Mouse (Mus musculus) midbrain, embryonic 16.5 days (tissue): Measurements from ENCODE around the gene Rad51b. TPM values are rescaled to one million over a fixed set of nuclear protein-coding genes. Genes with fewer than 3 reads are reported as not detected.

ENCODE experiments used
- ATAC-seq: fragments of 200-750 bp; cut with Nextera tagmentation; 2 replicates; pipeline ENCODE4 v1.8.0; 2017; ENCODE audit warnings: moderate TSS enrichment
- H3K27ac ChIP-seq: fragments of 300-500 bp; sonication (generic); 2 replicates; pipeline ENCODE4 v1.5.1; 2014; ENCODE audit warnings: mild to moderate bottlenecking, low read length, mixed read lengths
- H3K27me3 ChIP-seq: fragments of 300-500 bp; sonication (generic); 2 replicates; pipeline ENCODE4 v1.6.1; 2014; ENCODE audit warnings: low read depth, low read length, mixed read lengths; ENCODE audit not compliant: control insufficient read depth, insufficient read depth
- H3K36me3 ChIP-seq: fragments of 300-500 bp; sonication (generic); 2 replicates; pipeline ENCODE4 v1.6.1; 2014; ENCODE audit warnings: mild to moderate bottlenecking, low read length, moderate library complexity, mixed read lengths; ENCODE audit not compliant: control insufficient read depth, insufficient read depth
- H3K4me1 ChIP-seq: fragments of 300-500 bp; sonication (generic); 2 replicates; pipeline ENCODE4 v1.6.1; 2014; ENCODE audit warnings: mild to moderate bottlenecking, low read length, mixed read lengths; ENCODE audit not compliant: control insufficient read depth, insufficient read depth
- H3K4me2 ChIP-seq: fragments of 300-500 bp; sonication (generic); 2 replicates; pipeline ENCODE4 v1.6.1; 2014; ENCODE audit warnings: mild to moderate bottlenecking, low read length, mixed read lengths
- H3K4me3 ChIP-seq: fragments of 300-500 bp; sonication (generic); 2 replicates; pipeline ENCODE4 v1.5.1; 2014; ENCODE audit warnings: low read depth, mild to moderate bottlenecking, low read length, moderate library complexity, mixed read lengths
- H3K9ac ChIP-seq: fragments of 300-500 bp; sonication (generic); 2 replicates; pipeline ENCODE4 v1.6.1; 2014; ENCODE audit warnings: low read depth, low read length, mixed read lengths
- H3K9me3 ChIP-seq: fragments of 300-500 bp; sonication (generic); replicated peaks from 2 replicates; pipeline ENCODE4 v1.6.1; 2014; ENCODE audit warnings: mild to moderate bottlenecking, low read length, mixed read lengths; ENCODE audit not compliant: control insufficient read depth, poor library complexity, severe bottlenecking
- WGBS: fragments of 180-500 bp; shearing (Covaris S2); extraction: QIAGEN DNeasy Blood & Tissue Kit; methylation state at CpG from one replicate; pipeline ENCODE4 v1.1.7; 2014; 5-methylcytosine and 5-hydroxymethylcytosine counted together
- polyA plus RNA-seq: library from polyadenylated mRNA; unstranded; fragments of >200 nt; fragmentation: Nextera tagmentation; extraction: Ambion mirVana; gene quantifications from 2 replicates; pipeline ENCODE4 v1.2.1, GENCODE M21; 2015

The Rad51b gene
- polyA plus RNA-seq, 1 experiment from 2014 or later, result 1.5 TPM

DNA sequence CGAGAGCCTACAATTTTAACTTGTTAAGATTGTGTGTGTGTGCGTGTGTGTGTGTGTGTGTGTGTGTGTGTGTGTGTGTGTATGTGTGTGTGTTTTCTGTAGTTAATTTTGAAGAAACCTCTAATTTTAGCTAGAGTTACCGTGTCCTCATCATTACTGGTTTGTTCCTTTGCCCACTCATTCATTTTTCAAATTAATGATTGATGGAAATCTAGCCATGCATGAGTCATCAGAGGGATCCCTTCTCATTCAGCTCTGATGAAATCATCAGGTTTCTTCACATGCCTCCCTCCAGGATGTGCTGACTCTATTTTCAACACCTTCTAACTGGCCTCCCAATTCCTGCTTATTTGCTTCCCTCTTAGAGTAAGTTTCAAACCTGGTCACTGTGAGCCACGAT lies 263.8 kb downstream of the Rad51b start:
- H3K9me3 ChIP-seq, result no peaks in the 10 kb centered on the region
- 91% methylated on average over 4 of the region's 4 CpGs for WGBS
- H3K9ac ChIP-seq, result no peak overlapping the region
- no peaks in the 10 kb centered on the region for H3K36me3 ChIP-seq
- H3K4me3 ChIP-seq, result no peak overlapping the region
- H3K27me3 ChIP-seq, result no peaks in the 10 kb centered on the region
- H3K27ac ChIP-seq, result no peak overlapping the region
- H3K4me2 ChIP-seq, result no peak overlapping the region
- no peaks in the 10 kb centered on the region for H3K4me1 ChIP-seq
- no peak for ATAC-seq

DNA sequence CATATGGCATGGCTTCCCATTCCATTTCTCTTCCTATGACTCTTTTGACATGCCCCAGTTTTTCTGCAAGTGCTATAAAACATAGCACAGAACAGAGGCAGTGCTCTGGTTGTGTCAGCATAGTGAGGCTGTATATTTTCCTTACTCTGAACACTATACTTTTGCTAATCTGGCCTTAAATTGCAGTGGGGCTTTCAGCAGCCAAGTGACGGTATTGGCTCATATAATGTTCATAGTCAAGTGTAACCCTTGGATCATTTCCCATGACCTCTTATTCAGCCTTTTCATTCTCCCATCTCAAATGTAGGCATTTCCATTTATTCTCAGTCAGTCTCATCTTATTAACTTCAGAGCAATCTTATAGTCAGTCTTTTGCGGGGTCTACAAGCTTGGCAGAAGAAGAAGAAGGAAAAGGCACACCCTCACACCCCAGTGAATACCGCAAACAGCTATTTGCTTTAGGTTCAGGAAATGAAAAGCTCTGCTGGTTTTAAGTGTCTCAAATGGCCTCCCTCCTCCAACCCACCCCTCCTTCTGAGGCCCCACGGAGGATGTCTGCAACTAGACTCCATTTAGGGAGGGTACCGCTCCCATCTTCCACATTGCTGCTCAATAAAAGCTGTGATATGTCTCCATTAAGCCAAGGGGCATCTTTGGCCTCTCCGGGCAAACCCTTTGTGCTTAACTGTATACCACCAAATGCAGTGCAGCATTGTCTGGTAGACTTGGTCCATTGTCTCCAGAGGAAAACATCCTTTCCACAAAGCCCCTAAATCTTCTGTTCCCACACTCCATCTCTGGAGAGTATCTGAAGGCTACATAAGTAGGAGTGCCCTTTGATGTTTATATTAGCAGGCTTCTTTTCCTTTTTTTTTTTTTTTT lies 277.3 kb downstream of the Rad51b start:
- 48% methylated on average over 6 of the region's 6 CpGs for WGBS

DNA sequence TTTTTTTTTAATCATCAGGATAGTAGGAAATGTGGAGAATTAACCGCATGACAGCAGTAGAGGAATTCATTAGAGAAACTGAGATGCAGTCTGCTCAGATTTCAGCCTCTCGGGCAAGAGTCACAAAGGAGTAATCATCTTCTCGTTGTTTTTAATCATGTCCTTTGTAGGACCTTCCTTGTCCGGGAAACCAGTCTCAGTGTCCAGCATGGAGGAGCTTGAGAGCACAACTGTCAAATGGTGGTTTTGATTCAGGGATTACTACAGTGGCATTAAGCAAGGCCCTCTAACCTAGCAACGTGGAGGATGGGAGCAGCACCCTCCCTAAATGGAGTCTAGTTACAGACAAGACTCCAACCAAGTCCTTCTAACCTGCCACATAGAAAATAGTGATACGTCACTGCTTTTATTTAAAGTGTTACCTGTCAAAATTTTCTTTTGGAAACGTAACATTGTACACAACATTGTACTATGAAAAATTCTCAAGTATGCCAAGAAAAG lies 278.0 kb downstream of the Rad51b start:
- 55% methylated on average over 7 of the region's 7 CpGs for WGBS
- ATAC-seq, result no peak
- no peak overlapping the region for H3K27ac ChIP-seq

More for the DNA sequence above, 277.3 kb downstream of the Rad51b start:
- no peak for ATAC-seq
- H3K27me3 ChIP-seq, result no peaks in the 10 kb centered on the region
- H3K4me1 ChIP-seq, result no peaks in the 10 kb centered on the region
- peaks cover 5% of the 10 kb centered on the region; the same call in 1 of the 2 replicates for H3K9me3 ChIP-seq
- H3K9ac ChIP-seq, result no peak overlapping the region
- no peak overlapping the region for H3K27ac ChIP-seq
- no peak overlapping the region for H3K4me2 ChIP-seq
- H3K4me3 ChIP-seq, result no peak overlapping the region
- no peaks in the 10 kb centered on the region for H3K36me3 ChIP-seq

DNA sequence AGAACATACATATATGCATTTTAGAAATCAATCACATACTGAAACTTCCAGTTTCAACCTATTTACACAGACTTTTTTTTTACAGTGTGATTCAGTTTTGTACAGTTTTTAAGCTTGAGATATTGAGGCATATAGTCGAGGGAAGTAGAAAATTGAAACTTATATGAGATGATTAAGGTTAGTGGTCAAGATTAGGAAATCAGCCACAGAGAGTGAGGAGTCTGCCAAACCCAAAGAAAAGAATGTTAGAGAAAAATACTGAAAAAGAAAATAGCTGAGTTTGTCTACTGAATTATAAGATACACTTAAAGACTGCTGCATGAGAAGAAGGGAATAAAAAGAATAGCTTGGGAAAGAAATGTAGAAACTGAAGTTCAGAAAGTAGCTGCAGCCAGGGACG lies 280.4 kb downstream of the Rad51b start:
- no peak overlapping the region for H3K4me2 ChIP-seq
- no peaks in the 10 kb centered on the region for H3K9me3 ChIP-seq
- H3K27ac ChIP-seq, result no peak overlapping the region
- no peak overlapping the region for H3K4me3 ChIP-seq
- H3K9ac ChIP-seq, result no peak overlapping the region
- WGBS, result 93% methylated on average over 2 of the region's 2 CpGs
- no peaks in the 10 kb centered on the region for H3K27me3 ChIP-seq
- H3K4me1 ChIP-seq, result no peaks in the 10 kb centered on the region
- H3K36me3 ChIP-seq, result no peaks in the 10 kb centered on the region
- no peak for ATAC-seq

More for the DNA sequence above, 278.0 kb downstream of the Rad51b start:
- Histone ChIP-seq H3K4me2 (no peak overlapping the region), H3K9me3 (peaks cover 5% of the 10 kb centered on the region; the same call in 1 of the 2 replicates), H3K27me3 (no peaks in the 10 kb centered on the region), H3K36me3 (no peaks in the 10 kb centered on the region), H3K4me1 (no peaks in the 10 kb centered on the region), H3K9ac (no peak overlapping the region), H3K4me3 (no peak overlapping the region)

DNA sequence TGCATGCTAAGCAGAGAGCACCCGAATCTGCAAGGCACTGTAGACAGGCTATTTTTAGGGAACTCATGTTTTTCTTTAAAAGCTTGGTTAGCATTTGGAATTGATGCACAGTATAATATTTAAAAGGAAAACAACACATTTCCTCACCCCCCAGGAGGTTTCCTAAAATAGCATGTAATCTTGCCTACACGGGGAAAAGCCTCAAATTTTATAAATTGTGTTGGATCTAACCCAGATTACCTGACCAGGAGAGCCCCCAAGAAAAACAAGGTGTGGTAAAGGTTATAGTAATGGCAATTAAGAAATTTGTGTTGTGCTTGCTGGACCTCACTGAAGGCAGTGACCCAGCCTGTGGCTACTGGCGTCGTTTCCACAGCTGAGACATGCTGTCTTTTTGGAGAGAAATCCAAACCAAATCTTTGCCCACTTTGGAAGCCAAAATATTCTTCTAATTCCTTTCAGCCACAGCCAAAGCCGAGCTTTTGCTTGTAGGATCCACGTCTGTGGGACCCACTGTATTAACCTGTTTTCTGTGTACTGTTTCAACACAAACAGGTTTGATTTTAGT lies 282.0 kb downstream of the Rad51b start:
- ATAC-seq, result no peak
- no peak overlapping the region for H3K4me3 ChIP-seq
- H3K4me1 ChIP-seq, result no peaks in the 10 kb centered on the region
- 89% methylated on average over 6 of the region's 6 CpGs for WGBS
- no peak overlapping the region for H3K9ac ChIP-seq
- H3K27me3 ChIP-seq, result no peaks in the 10 kb centered on the region
- H3K27ac ChIP-seq, result no peak overlapping the region
- H3K9me3 ChIP-seq, result no peaks in the 10 kb centered on the region
- no peaks in the 10 kb centered on the region for H3K36me3 ChIP-seq
- no peak overlapping the region for H3K4me2 ChIP-seq

DNA sequence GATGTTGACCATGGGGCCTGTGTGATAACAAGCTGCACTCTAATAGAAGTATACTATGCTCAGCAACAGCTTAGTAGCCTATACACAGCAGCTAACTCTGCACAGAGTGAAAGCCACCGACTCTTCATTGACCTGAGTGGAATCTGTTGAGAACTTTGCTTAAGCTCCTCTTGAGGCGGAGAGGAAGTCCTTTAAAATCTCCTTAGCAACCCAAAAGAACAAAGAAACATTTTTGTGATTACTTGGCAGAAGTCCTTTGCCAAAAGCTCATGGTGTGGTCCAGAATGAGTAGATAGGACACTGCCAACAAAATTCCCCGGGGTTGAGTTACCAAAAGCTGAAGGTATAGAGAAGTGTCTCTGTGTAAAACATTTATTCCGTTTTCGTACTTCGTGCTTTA lies 282.8 kb downstream of the Rad51b start:
- no peaks in the 10 kb centered on the region for H3K9me3 ChIP-seq
- H3K4me2 ChIP-seq, result no peak overlapping the region
- no peak overlapping the region for H3K27ac ChIP-seq
- no peaks in the 10 kb centered on the region for H3K36me3 ChIP-seq
- H3K4me3 ChIP-seq, result no peak overlapping the region
- no peaks in the 10 kb centered on the region for H3K4me1 ChIP-seq
- H3K9ac ChIP-seq, result no peak overlapping the region
- H3K27me3 ChIP-seq, result no peaks in the 10 kb centered on the region
- WGBS, result 87% methylated on average over 6 of the region's 6 CpGs
- no peak for ATAC-seq

DNA sequence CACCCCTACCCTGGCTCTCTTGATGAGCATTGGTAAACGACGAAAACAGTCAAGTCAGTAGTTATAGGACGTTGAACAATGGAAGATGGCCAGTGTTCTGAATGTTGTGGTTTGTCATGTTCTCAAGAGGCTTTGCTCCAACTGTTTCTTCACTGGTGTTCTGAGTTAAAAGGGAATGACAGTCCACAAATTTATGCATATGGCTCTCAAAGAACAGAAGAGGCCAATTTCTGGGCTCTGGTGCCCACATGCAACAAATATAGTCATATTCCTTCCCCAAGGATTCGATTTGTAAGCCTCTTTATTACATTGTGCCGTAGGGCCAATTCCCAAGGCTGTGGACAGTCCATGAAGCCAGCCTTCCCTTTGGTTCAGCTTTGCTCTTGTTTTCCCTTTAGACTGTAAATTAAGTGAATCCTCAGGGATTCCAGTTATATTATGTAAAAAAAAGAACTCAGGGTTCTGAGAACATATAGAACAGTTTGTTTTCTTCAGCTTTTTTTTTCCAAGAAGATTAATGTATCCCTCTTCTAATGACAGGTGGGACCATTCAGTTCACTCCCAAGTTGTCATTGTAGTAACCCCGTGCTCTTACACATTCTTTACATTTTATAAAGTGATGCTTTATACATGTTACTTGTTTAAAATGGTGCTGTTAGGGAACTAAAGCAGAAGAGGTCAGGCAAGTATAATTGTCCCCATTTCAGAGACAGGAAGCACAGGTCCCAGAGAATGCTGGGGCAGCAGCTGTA lies 287.6 kb downstream of the Rad51b start:
- Histone ChIP-seq H3K4me3 (no peak overlapping the region), H3K36me3 (no peaks in the 10 kb centered on the region), H3K9ac (no peak overlapping the region), H3K27ac (no peak overlapping the region), H3K9me3 (no peaks in the 10 kb centered on the region), H3K4me1 (no peaks in the 10 kb centered on the region), H3K4me2 (no peak overlapping the region), H3K27me3 (no peaks in the 10 kb centered on the region)
- 88% methylated on average over 6 of the region's 6 CpGs for WGBS
- ATAC-seq, result no peak

DNA sequence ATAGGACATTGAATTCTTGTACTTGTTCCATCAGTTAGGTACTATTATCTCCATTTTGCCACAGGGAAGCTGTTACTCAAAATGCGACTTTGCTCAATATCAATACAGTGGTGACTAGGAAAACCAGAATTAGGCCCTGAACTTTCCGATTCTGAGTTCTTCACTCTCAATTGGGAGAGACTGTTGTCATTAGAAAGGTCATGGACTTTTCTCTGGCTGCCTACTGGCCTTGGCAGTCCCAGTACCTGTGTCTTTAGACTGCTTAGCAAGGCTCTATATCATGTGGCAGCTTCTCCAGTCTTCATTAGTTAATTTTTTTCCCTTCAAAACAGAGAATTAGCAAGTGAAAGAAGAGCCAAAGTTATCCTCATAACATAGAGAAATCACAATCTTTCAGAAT lies 288.3 kb downstream of the Rad51b start:
- Histone ChIP-seq H3K9me3 (no peaks in the 10 kb centered on the region), H3K4me2 (no peak overlapping the region), H3K27me3 (no peaks in the 10 kb centered on the region), H3K36me3 (no peaks in the 10 kb centered on the region), H3K4me1 (no peaks in the 10 kb centered on the region), H3K4me3 (no peak overlapping the region), H3K27ac (no peak overlapping the region), H3K9ac (no peak overlapping the region)
- 93% methylated on average over 2 of the region's 2 CpGs for WGBS
- no peak for ATAC-seq
